Mouse (Mus musculus) gastrocnemius, postnatal 25 days (tissue): Measurements from ENCODE around the gene Tsc22d2. TPM values are rescaled to one million over a fixed set of nuclear protein-coding genes. Genes with fewer than 3 reads are reported as not detected.

Experiments
- DNase-seq: peaks from one replicate; pipeline ENCODE4 v3.0.0; 2022
- long read RNA-seq, 2 experiments: library from polyadenylated mRNA; stranded (forward); transcript quantifications; one replicate each; pipeline ENCODE4 v2.0.0; 2021
- total RNA-seq, 2 experiments: library from RNA; stranded (reverse); gene quantifications; 1 replicate in 1 of 2; 2 replicates in 1 of 2; pipeline ENCODE4 v1.2.3; 2021

The Tsc22d2 gene
- 10 to 100 TPM; 19.6 to 20.5 TPM for total RNA-seq
- long read RNA-seq, experiment 1, full-length matches to known transcripts = 4 of 4 reads
- long read RNA-seq, experiment 1, partial matches to known transcripts = 0 of 4 reads
- long read RNA-seq, experiment 1, other reads (novel, unspliced or antisense) = 0 of 4 reads
- long read RNA-seq, experiment 2, full-length matches to known transcripts = 23 of 25 reads
- long read RNA-seq, experiment 2, partial matches to known transcripts = 0 of 25 reads
- long read RNA-seq, experiment 2, other reads (novel, unspliced or antisense) = 2 of 25 reads

GRCm38 (mm10) chr3:58414234-58414938 is at the start of gene Tsc22d2:
TSS of gene Tsc22d2 (plus strand) at chr3:58414715.
- peak; percentile 96 for DNase-seq

DNA sequence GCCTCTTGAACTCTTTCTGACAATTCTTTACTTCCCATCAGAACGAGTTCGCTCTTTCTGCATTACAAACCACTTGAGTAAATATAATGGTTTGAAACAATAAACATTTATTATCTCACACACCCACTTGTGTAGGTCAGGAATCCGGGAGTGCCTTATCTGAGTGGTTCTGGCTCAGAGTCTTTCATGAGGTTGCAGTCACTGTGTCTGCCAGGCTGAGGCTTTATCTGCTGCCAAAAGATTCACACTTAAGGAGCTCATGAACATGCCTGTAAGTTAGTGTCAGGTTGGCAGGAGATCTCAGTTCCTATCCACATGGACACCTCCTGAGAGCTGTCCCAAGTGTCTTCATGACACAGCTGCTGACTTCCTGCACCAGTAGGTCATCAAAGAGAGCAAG is 47.8 kb upstream of the Tsc22d2 start:
- no peak for DNase-seq

- DNase-seq = no peak
These were observed 43.7 kb upstream of the Tsc22d2 start for GRCm38 (mm10) chr3:58370811-58371210.

DNA sequence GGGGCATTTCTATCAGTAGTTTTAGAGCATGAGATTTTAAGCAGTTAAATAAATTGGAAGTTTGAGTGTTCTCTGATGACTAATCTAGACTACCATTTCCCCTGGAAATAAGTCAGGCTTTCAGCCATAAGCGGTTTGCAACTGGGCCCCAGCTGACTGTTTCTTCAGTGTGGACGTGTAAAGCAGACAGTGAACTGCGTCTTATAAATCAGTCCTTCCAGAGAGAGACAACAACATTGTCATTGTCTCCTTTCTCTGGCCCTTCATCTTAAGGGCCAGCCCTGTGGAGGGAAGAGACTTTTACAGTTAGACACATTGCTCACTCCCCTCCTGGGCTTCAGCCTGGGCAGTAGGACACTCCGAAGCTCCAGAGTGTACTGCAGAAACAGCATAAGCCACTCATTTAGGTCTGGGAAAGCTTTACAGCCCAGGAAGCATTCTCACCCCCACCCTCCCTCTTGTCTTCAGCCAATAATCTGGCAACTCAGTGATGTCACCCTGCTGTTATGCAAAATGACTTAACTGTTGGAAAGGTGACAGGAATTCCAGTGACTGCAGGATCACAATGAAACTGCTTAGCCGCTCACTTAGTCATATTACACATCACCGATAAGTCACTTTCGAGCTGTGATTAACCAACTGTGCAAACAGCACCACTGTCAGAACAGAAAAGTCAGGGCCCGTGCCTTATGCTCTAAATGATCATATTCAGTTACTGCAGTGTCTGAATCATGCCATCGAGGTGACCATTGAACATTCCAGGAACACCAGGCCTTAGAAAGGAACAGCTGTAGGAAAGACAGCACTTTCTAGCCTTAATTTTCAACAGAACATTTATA is 42.2 kb upstream of the Tsc22d2 start:
- peak; percentile 62 for DNase-seq

GRCm38 (mm10) chr3:58372905-58373208 is 41.7 kb upstream of the Tsc22d2 start:
- DNase-seq = no peak

DNA sequence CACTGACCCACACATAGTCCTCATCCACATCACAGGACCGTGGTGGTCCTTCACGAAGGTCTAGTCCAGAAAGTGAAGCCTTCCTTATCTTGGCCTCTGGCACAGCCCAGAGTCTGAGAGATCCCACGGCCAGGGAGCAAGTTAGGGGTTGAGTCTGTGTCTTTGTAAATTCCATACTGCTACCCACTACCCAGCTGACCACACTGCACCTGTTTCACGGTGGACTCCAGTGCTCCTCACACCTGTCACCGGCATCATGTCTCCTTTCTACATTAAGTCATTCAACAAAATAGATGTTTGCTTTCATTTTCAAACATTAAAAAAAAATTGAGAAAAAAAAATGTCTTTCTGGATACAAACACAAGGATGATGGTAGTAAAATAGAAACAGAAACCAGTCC is 40.2 kb upstream of the Tsc22d2 start:
- DNase-seq = no peak

- DNase-seq = no peak
These were observed 37.8 kb upstream of the Tsc22d2 start for GRCm38 (mm10) chr3:58376713-58377112.

DNA sequence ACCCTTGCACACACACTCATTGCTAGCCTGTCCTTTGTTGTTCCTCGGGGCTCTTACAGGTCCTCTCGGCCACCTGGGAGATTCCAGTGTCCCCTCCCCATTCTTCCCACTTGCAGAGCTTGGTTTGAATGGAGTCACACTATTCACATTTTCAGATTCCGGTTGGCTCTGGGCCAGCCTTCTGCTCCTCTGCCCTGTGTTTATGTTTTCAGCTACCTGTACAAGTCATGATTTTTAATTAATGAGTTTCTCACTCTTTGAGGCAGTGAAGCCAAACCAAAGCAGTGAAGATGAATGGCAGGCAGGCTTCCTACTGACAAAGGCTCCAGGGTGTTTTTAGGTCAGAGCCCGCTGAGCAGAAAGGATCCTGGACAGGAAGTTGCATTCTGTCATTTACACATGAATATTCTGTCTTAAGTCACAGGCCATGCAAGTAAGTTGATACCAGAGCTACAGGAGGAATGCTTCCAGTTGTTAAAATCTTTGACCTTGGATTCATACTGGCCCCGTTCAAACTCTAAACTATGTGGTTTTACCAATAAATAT is 36.9 kb upstream of the Tsc22d2 start:
- DNase-seq = no peak

GRCm38 (mm10) chr3:58382676-58383075 is 31.8 kb upstream of the Tsc22d2 start:
- DNase-seq = no peak

DNA sequence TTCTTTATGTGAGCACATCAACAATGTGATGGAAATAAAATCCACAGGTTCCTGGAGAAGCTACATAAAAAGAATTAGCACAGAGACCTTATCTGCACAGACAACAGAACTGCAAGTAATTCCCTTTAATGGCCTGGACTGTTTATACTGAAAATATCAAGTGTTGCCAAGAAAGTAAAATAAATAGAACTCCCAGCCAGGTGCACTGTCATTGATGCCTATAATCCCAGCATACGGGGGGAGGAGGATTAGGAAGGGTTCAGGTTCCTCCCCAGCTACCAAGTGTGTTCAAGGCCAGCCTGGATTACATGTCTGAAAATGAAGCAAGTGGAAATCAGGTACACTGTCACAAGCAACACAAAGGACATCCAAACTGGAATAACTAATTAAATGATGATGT is 29.5 kb upstream of the Tsc22d2 start:
- no peak for DNase-seq

- no peak for DNase-seq
These were observed 25.8 kb upstream of the Tsc22d2 start for GRCm38 (mm10) chr3:58388731-58389130.

DNA sequence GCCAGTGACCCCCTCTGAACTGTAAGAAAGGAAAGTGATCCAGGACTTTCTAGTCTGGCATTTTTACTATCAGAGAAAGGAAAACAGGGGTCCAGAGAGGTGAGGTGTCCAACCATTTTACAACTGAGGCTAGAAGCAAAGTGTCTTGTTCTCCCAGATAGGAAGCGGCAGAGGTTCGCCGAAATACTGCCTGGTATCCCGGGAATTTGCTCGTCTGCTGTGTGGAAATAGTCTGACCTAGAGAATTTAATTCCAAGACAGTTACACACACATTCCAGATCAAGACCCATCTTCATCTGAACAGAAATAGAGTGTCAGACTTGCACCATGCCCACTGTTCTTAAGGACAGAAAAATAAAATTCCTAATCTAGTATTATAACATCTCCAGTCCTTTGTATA is 16.0 kb upstream of the Tsc22d2 start:
- DNase-seq = no peak

- DNase-seq = no peak
These were observed 14.6 kb upstream of the Tsc22d2 start for GRCm38 (mm10) chr3:58399931-58400330.

GRCm38 (mm10) chr3:58411669-58412068 is 2.8 kb upstream of the Tsc22d2 start:
- no peak for DNase-seq

DNA sequence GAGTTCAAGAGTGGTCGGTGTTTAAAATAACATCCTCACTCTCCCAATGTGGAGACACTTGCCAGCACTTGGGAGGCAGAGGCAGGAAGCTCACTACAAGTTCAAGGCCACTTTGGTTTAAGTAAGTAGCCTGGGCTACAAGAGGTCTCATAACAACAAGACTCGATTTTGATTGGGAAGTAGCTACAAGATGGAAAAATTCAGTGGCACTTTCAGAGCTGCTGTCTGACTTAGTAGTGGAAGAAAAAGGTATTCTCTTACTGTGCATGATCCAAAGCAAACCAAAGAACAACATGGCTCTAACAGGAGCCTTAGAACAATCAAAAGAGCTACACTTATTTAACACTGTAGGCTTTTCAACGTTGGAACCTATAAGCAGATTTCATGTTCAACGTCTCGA is 844 bp upstream of the Tsc22d2 start:
- no peak for DNase-seq

DNA sequence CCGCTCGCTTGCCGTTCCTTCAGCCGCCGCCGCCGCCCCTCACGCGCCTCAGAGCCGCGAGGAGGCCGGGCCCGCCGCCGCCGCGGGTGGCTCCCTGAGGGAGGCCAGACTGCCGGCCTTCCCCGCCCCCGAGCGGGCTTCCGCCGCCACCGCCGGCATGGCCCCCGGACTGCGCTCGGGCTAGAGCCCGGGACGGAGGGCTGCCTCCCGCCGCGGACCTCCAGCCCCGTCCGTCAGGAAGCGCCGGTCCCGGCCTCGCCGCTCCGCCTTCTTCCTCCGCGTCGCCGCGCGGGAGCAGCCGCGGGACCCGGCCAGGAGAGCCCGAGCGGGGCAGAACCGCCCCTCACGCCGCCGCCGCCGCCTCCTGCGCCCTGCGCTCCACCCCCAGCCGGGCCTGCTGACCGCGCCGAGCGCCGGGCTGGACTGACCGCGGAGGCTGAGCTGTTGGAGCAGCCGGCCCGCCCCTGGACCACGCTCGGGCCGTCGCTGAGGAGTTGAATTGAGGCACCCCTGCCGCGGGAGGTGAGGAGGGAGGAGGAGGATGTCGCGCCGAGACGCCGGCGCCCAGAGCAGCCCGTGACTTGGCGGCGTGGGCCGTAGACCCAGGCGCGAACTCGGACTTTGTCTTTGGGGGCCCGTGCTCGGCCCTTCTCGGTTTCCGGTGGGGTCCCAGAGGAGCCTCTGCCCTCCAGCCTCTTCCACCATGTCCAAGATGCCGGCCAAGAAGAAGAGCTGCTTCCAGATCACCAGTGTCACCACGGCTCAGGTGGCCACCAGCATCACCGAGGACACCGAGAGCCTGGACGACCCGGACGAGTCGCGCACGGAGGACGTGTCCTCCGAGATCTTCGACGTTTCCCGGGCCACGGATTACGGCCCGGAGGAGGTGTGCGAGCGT is 720 bp downstream of the Tsc22d2 start:
- DNase-seq = peak; percentile 81

- DNase-seq = peak; percentile 82
These were observed 1.6 kb downstream of the Tsc22d2 start for GRCm38 (mm10) chr3:58415884-58416725.

DNA sequence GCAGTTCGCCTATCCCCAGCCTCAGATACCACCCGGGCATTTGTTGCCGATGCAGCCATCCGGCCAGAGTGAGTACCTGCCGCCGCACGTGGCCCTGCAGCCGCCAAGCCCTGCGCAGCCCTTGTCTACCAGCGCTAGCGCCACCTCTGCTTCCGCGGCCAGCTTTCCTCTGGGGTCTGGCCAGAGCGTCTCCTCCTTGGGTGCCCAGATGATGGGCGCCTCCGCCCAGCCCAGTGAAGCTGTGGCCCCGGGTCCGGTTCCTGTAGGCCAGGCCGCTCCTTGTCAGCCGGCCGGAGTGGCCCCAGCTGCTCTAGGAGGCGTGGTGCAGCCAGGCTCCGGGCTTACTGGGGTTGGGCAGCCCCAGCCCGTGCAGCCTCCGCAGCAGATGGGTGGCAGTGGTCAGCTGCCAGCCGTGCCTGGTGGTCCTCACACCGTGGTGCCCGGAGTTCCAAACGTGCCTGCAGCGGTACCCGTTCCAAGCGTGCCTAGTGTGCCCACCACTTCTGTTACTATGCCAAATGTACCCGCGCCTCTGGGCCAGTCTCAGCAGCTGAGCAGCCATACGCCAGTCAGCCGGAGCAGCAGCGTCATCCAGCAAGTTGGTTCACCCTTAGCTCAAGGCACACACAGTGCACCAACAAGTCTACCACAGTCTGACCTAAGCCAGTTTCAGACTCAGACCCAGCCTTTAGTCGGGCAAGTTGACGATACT is 2.4 kb downstream of the Tsc22d2 start:
- DNase-seq = peak; percentile 47

DNA sequence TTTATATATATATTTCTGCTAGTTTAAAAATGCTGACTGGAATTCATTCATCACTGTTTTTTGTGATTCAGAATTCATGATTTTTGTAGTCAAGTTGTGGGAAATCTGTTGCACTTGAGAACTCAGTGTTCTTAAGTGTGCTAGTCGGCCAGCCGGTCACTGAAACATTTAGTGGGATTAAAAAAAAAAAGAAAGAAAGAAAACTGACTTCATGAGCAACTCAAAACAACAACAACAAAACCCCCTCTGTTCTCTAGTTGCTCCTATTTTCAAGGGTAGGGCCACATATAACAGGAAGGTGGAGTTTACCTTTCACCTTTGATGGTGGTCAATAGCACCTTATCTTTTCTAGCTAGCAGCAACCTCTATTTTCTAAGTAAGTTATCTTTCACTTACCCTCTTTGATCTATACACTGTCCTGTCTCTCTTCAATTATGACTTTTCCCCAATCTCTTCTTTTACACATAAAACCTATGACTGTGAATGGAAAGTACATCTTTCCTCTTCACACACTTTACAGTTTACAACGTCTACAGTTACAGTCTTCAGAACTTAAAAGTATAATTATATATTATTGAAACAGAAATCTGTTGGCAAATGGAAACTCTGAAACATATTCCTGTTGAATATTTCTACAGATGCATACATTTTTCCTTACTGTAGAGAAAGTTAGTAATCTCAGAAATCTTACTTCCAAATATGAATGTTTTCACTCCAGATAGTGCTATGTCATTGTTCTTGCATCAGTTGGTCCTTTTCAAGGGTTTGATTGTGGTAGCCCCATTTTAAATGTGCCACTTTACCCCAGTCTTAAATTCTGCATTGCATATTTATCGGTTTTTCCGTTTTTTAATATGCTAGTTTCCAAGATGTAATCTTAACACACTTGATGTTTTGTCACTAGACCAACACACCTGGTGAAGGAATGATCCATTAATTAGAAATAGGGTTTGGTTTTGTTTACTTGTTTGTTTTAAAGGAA is 4.5 kb downstream of the Tsc22d2 start:
- no peak for DNase-seq
